Mouse (Mus musculus) induced T-regulatory cell, adult 2 months (primary cell): Measurements from ENCODE around the gene Trappc6a.

Experiments used
- DNase-seq: peaks from one replicate; pipeline ENCODE4 v3.0.0-alpha.2; 2012; ENCODE audit warnings: low read depth

Gene Trappc6a

GRCm38 (mm10) chr7:19561765-19562642 lies 53.8 kb downstream of the Trappc6a start:
- peak; percentile 97 for DNase-seq

DNA sequence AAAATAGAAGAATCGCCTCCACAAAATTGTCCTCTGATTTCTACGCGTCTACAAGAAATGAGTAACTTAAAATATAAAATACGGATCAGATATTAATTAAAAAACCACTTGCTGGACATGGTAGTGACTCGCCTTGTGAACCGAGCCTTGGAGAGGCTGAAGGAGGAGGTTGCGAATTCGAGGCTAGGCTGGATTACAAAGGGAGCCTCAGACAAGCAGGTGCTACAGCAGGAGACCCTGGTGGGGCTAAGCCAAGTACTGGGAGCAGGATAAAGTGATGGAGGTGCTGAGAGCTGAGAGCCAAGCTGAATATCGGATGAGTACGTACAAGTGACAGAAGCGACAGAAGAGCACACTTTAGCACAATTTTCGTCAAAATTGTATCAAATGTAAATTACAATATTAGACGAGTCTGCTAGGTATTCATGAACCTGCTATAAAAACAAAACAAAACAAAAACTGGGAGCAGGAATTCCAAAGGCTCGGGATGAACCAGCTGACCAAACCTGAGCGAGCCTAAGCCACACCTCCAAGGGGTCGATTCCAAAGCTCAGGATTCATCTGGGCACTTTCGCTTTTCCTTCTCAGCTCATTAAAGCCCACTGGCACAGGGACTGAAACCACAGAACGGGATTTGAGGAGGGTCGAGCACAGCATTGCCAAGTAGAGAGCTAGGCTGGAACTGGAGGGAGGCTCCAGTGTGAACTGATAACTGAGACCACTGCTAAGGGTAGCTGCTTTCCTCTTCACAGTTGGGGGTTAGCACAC lies 54.6 kb downstream of the Trappc6a start, which contains the start of gene Ppp1r37:
Ppp1r37 (minus strand) TSS at position 434 of the 768 bp plus-strand sequence.
- no peak for DNase-seq

DNA sequence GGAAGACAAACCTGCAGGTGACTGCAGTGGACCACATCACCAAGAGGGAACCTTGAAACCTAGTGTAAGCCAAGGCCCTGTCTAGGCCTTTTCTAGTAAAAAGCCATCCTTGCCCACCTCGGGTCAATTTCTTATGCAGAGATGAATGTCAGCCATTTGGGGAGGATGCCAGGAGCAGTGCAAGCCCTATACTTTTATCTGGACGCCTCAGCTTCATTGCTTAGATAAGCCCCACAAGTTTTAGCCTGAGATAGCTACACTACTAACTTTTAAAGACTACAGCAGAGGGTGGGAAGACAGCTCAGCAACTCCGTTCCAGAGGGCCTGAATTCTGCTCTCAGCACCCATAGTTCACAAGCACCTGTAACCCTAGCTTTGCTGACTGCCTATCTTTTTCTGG lies 55.7 kb downstream of the Trappc6a start:
- DNase-seq = no peak

GRCm38 (mm10) chr7:19564455-19564854 lies 56.3 kb downstream of the Trappc6a start:
- DNase-seq = peak; percentile 44
